Mouse (Mus musculus): ENCODE data around the gene Aspdh.

Gene Aspdh

GRCm38 (mm10) chr7:44453256-44453655 lies 11.9 kb upstream of the Aspdh start:
- no peak for DNase-seq

DNA sequence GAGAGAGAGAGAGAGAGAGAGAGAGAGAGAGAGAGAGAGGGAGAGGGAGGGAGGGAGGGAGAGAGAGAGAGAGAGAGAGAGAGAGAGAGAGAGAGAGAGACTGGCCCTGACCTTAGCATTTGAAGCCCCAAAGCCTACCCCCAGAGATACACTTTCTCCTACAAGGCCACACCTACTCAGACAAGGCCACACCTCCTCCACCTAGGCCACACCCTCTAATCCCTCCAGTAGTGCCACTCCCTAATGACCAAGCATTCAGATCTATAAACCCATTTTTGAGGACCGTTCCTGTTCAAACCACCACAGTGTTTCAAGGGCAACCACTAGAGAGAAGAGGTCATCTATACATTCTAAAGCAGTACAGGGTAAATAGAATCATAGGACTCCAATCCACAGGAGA lies 8.9 kb upstream of the Aspdh start:
- no peak for DNase-seq

DNA sequence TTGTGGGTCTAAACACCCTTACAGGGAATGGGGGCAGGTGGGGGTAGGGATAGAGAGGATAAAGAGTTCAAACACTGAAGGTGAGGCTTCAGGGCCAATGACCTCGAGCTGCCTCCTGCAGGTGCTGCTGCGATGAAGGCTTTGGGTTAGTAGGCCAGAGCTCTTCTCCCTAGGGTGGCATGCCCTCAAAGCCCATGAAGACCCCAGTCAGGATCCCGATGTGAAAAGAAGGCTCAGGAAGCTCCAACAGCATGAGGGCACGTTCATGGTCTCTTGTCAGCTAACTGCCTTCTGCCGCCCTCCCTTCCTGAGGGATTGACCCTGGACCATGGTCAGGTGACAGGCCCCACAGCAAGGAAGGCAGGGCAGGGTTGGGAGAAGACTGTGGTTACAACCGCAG lies 5.1 kb upstream of the Aspdh start:
- no peak for DNase-seq

GRCm38 (mm10) chr7:44460767-44461502 lies 4.3 kb upstream of the Aspdh start:
- DNase-seq = no peak

- no peak for DNase-seq
Observed at GRCm38 (mm10) chr7:44461503-44462217, 3.5 kb upstream of the Aspdh start.

DNA sequence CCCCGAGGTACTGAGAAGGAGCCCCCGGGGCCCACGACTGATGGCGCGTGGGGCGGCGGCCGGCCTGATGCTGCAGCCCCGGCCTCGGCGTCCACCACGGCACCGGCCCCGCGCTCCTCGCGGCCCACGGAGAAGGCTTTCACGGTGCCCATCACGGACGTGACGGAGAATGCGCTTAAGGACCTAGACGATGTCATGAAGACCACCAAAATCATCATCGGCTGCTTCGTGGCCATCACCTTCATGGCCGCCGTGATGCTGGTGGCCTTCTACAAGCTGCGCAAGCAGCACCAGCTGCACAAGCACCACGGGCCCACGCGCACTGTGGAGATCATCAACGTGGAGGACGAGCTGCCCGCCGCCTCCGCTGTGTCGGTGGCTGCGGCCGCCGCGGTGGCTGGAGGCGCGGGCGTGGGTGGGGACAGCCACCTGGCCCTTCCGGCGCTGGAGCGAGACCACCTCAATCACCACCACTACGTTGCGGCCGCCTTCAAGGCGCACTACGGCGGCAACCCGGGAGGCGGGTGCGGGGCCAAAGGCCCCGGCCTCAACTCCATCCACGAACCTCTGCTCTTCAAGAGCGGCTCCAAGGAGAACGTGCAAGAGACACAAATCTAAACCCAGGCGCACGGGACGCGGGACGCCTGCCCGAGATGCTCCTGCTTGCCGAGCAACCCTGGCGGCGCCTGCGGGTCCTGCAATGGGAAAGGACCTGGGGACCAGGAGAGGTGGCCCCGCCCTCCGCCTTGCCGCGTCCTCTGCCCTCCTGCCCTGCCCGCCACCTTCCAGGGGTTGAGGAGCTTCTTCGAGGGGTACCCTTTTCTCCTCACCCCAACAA lies 2.8 kb upstream of the Aspdh start:
- no peak for DNase-seq

DNA sequence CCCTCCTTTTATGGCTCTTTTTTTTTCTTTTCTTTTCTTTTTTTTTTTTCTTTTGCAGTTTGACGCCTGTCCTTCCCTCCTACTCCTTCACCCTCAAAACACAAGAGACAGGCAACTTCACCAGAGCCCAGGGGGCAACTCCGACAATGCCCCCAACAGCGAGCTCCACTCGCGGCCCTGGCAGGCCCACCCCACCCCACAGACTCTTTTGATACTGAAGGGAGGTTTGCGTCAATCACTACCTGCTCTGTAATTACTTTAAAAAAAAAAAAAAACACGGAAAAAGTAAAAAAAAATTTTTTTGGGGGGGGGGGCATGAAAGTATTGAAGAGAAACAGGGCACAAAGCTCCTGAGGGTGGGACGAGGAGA lies 2.1 kb upstream of the Aspdh start:
- DNase-seq = no peak

- DNase-seq = no peak
Observed at GRCm38 (mm10) chr7:44463556-44464225, 1.5 kb upstream of the Aspdh start.

DNA sequence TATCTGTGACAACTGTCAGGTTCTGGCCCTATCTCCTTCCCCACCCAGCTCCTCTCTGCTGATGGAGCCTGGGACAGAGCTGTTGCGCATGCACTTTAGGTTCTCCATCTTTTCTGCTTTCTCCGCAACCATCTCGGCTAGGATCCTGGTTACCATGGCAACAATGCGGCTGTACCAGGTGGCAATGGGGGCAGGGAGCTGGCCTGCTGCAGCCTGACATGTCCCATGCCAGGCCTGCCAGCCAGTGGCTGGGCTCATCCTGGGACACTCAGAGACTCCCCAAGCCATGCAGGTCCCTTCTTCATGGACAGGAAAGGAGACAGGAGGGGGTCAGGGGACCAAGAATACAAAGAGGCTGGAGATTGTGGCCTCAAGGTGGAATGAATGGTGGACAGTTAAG lies 680 bp upstream of the Aspdh start:
- DNase-seq = no peak

- DNase-seq = no peak
Observed at GRCm38 (mm10) chr7:44466006-44466887, 1.1 kb downstream of the Aspdh start.

- DNase-seq = no peak
Observed at GRCm38 (mm10) chr7:44466888-44467311, 1.7 kb downstream of the Aspdh start.

- DNase-seq = peak; percentile 99
Observed at GRCm38 (mm10) chr7:44467811-44468411, 2.7 kb downstream of the Aspdh start, which contains the start of gene Josd2. Gene Josd2, plus strand, starts transcription at chr7:44467980.

DNA sequence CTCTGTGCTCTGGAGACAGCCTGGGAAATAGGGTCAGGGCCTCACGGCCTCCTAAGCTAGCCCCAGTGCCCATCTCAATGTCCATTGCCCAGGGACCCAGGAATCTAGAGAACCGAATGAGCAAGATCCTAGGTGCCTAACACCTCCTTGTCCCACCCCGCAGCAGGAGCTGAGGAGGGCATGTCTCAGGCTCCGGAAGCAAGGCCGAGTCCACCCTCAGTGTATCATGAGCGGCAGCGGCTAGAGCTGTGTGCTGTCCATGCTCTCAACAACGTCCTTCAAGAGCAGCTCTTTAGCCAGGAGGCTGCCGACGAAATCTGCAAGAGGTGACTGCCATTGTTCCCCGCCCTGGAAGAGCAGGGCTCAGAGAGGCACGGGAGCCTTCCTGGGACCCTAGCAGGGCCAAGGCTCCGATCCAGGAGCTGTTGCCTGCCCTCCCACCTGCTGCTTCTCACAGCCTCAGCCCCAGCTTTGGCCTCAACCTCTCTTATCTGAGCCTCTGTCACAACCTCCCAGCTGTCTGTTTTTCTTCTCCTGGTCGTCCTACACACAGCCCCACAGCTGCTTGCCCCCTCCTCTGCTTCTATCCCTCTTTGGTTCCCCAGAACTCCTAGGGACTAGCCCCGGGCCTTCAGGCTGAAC lies 3.6 kb downstream of the Aspdh start:
- DNase-seq = no peak

GRCm38 (mm10) chr7:44469677-44470675 lies 4.8 kb downstream of the Aspdh start:
- no peak for DNase-seq

DNA sequence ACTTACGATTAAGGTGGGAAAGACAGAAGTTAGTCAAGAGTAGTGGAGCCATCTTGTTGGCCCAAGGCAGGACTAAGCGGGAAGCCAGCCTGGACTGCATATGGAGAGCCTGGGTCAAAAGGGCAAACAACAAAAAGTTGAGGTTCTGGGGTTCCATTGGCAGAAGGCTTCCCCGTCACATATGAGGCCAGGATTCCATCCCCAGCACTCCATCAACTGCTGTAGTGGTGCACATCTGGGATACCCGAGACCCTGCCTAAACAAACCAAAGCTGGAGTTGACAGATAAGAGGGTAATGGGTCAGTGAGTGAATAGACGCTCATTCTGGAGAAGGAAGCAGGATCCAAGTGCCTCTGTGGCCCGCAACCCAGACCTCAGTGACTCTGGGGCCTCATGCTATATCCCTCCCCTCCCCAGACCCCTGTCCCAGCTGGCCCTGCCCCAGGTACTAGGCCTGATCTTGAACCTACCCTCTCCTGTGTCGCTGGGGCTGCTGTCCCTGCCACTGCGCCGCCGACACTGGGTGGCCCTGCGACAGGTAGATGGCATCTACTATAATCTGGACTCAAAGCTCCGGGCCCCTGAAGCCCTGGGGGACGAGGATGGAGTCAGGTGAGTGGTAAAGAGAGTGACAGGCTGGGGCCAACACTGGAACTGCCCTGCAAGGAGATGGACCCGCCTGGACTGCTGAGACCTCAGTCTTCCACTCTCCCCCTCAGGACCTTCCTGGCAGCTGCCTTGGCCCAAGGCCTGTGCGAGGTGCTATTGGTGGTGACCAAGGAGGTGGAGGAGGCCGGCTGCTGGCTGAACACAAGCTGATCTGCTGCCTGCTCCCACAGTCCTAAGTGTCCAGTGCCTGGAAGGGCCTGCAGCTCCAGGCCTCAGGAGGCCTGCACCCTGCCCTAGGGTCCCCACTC lies 5.8 kb downstream of the Aspdh start:
- no peak for DNase-seq

- DNase-seq = peak; percentile 23
Observed at GRCm38 (mm10) chr7:44471880-44472557, 6.8 kb downstream of the Aspdh start.

- DNase-seq = no peak
Observed at GRCm38 (mm10) chr7:44472558-44472885, 7.3 kb downstream of the Aspdh start.

All from lung, postnatal 36 days (tissue).